Mouse (Mus musculus) stomach, postnatal 0 days (tissue): ENCODE results near the gene Dennd1c. TPM values are rescaled to one million over a fixed set of nuclear protein-coding genes. Genes with fewer than 3 reads are reported as not detected.
"Not testable (repeated sequence)": the region's sequence is repeated elsewhere in the genome, so short reads cannot be mapped to it uniquely, and the experiment has no call there.

Source experiments
- ATAC-seq: fragments of 200-750 bp; cut with Nextera tagmentation; 2 replicates; pipeline ENCODE4 v1.8.0; 2017; ENCODE audit not compliant: low FRiP score, low TSS enrichment
- DNase-seq: peaks from one replicate; pipeline ENCODE4 v3.0.0-alpha.2; 2016; ENCODE audit warnings: low spot score
- H3K27ac ChIP-seq: fragments of 300-500 bp; sonication (generic); replicated peaks from 2 replicates; pipeline ENCODE4 v1.5.1; 2014; ENCODE audit warnings: mild to moderate bottlenecking, control low read depth
- H3K27me3 ChIP-seq: fragments of 300-500 bp; sonication (generic); 2 replicates; pipeline ENCODE4 v1.6.1; 2014; ENCODE audit warnings: low read length; ENCODE audit not compliant: control insufficient read depth, insufficient read depth
- H3K36me3 ChIP-seq: fragments of 300-500 bp; sonication (generic); 2 replicates; pipeline ENCODE4 v1.6.1; 2014; ENCODE audit warnings: low read length, mixed read lengths; ENCODE audit not compliant: control insufficient read depth, insufficient read depth
- H3K4me1 ChIP-seq: fragments of 300-500 bp; sonication (generic); replicated peaks from 2 replicates; pipeline ENCODE4 v1.6.1; 2014; ENCODE audit warnings: antibody characterized with exemption; ENCODE audit not compliant: control insufficient read depth, insufficient read depth
- H3K4me2 ChIP-seq: fragments of 300-500 bp; sonication (generic); replicated peaks from 2 replicates; pipeline ENCODE4 v1.6.1; 2014; ENCODE audit warnings: low read depth, mild to moderate bottlenecking, control low read depth, moderate library complexity
- H3K4me3 ChIP-seq: fragments of 300-500 bp; sonication (generic); 2 replicates; pipeline ENCODE4 v1.5.1; 2014; ENCODE audit warnings: low read depth, low read length, control low read depth
- H3K9ac ChIP-seq: fragments of 300-500 bp; sonication (generic); 2 replicates; pipeline ENCODE4 v1.6.1; 2014; ENCODE audit warnings: mild to moderate bottlenecking, low read length, control low read depth, mixed read lengths
- H3K9me3 ChIP-seq: fragments of 300-500 bp; sonication (generic); 2 replicates; pipeline ENCODE4 v1.6.1; 2016; ENCODE audit warnings: low read length; ENCODE audit not compliant: control insufficient read depth
- CTCF ChIP-seq: IDR thresholded peaks from 2 replicates; pipeline ENCODE4 v1.5.1; 2016; ENCODE audit warnings: antibody characterized with exemption, low read depth, mild to moderate bottlenecking, moderate library complexity
- EP300 ChIP-seq: optimal IDR thresholded peaks from 2 replicates; pipeline ENCODE3; 2016; ENCODE audit warnings: antibody characterized with exemption
- WGBS: fragments of 180-500 bp; shearing (Covaris S2); extraction: QIAGEN DNeasy Blood & Tissue Kit; methylation state at CpG from one replicate; pipeline ENCODE4 v1.1.7; 2014; 5-methylcytosine and 5-hydroxymethylcytosine counted together
- polyA plus RNA-seq: library from polyadenylated mRNA; unstranded; fragments of >200 nt; fragmentation: Nextera tagmentation; extraction: Ambion mirVana; gene quantifications from 2 replicates; pipeline ENCODE4 v1.2.1, GENCODE M21; 2015

The Dennd1c gene
- polyA plus RNA-seq, 1 experiment from 2014 or later = 2.8 TPM

GRCm38 (mm10) chr17:57056246-57056645 is 22.1 kb downstream of the Dennd1c start:
- Histone ChIP-seq H3K36me3 (0 out of 2 replicates have a peak, but pooled peaks cover 2% of the 10 kb centered on the region), H3K4me3 (no peak overlapping the region), H3K27me3 (no peaks in the 10 kb centered on the region), H3K9ac (no peak overlapping the region), H3K27ac (no peak overlapping the region), H3K4me1 (no peaks in the 10 kb centered on the region), H3K9me3 (no peaks in the 10 kb centered on the region), H3K4me2 (no peak overlapping the region)
- TF ChIP-seq CTCF (no peak), EP300 (no peak)
- WGBS = 80% methylated on average over 3 of the region's 3 CpGs
- DNase-seq = no peak
- ATAC-seq = no peak

GRCm38 (mm10) chr17:57051679-57052078 is 26.6 kb downstream of the Dennd1c start:
- DNase-seq, H3K27me3 ChIP-seq, H3K4me1 ChIP-seq, ATAC-seq, H3K9ac ChIP-seq, H3K4me2 ChIP-seq, H3K4me3 ChIP-seq, H3K27ac ChIP-seq, H3K9me3 ChIP-seq, H3K36me3 ChIP-seq: not testable (repeated sequence)
- WGBS = 85% methylated on average over 4 of the region's 4 CpGs
- peak; percentile 50 for TF ChIP-seq CTCF

DNA sequence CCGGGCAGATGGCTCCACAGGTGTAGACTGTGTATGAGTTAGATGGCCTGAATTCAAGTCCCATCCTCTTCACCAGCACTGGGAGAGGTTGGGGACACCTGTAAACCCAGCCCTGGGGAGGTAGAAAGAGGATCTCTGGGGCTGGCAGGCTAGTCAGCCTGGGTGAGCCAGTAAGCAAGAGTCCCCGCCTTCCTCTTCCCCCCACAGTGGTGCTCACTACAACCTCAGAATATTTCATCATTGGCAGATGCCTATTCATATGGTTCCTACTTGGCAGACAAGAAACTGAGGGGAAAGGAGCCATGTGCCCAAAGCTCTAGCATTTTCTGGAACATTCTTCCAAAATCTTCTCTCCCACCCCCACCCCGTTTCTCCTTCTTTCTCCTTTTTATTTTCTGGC is 29.5 kb downstream of the Dennd1c start:
- WGBS = 94% methylated on average over 3 of the region's 3 CpGs
- Histone ChIP-seq H3K36me3 (0 out of 2 replicates have a peak, but pooled peaks cover 2% of the 10 kb centered on the region), H3K9ac (no peak overlapping the region), H3K27me3 (no peaks in the 10 kb centered on the region), H3K27ac (no peak overlapping the region), H3K4me2 (no peak overlapping the region), H3K9me3 (no peaks in the 10 kb centered on the region), H3K4me3 (no peak overlapping the region), H3K4me1 (no peaks in the 10 kb centered on the region)
- TF ChIP-seq EP300 = no peak
- DNase-seq (no peak), ATAC-seq (no peak)

DNA sequence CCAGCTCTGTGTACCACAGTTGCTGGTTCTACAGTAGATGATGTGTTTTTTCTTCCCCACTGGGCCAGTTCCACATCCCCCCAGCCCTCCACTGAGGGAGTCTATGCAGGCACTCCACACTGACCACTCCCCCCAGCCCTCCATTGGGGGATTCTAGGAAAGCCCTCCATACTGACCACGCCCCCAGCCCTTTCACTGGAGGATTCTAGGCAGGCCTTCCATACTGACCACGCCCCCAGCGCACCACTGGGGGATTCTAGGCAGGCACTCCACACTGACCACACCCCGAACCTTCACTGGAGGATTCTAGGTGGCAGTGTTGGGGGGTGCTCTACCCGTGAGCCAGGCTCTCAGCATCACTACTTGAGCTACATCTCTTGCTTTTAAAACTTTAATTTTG is 30.9 kb downstream of the Dennd1c start:
- H3K9me3 ChIP-seq = no peaks in the 10 kb centered on the region
- ATAC-seq = no peak
- no peak for TF ChIP-seq CTCF
- TF ChIP-seq EP300 = no peak

GRCm38 (mm10) chr17:57041554-57041953 is 36.8 kb downstream of the Dennd1c start, which contains the start of gene Slc25a41:
Slc25a41 (minus strand) TSS chr17:57041654.
- Histone ChIP-seq H3K9me3 (no peaks in the 10 kb centered on the region), H3K27ac (no peak within 1 kb of the TSS), H3K9ac (no peak within 1 kb of the TSS), H3K4me3 (no peak within 1 kb of the TSS), H3K36me3 (no peaks in the 10 kb centered on the region), H3K4me2 (no peak within 1 kb of the TSS), H3K4me1 (no peaks in the 10 kb centered on the region), H3K27me3 (no peaks in the 10 kb centered on the region)
- no peak for DNase-seq
- TF ChIP-seq CTCF (no peak), EP300 (no peak)
- 72% methylated on average over 8 of the region's 8 CpGs for WGBS
- ATAC-seq = no peak

More for the DNA sequence above, 30.9 kb downstream of the Dennd1c start:
- no peak for DNase-seq
- Histone ChIP-seq H3K27me3 (no peaks in the 10 kb centered on the region), H3K4me2 (no peak overlapping the region), H3K36me3 (no peaks in the 10 kb centered on the region), H3K4me3 (no peak overlapping the region), H3K9ac (no peak overlapping the region), H3K27ac (no peak overlapping the region), H3K4me1 (no peaks in the 10 kb centered on the region)
- whole genome bisulfite sequencing = 36% methylated on average over 5 of the region's 5 CpGs

- Histone ChIP-seq H3K9me3 (no peaks in the 10 kb centered on the region), H3K27me3 (no peaks in the 10 kb centered on the region), H3K27ac (no peak overlapping the region), H3K4me3 (no peak overlapping the region), H3K9ac (no peak overlapping the region), H3K4me2 (no peak overlapping the region), H3K4me1 (no peaks in the 10 kb centered on the region), H3K36me3 (no peaks in the 10 kb centered on the region)
- 37% methylated on average over 8 of the region's 8 CpGs for WGBS
- ATAC-seq (no peak), DNase-seq (no peak)
- TF ChIP-seq CTCF = peak; percentile 44
- TF ChIP-seq EP300 = no peak
Measured at GRCm38 (mm10) chr17:57038978-57039377, 39.3 kb downstream of the Dennd1c start.
